Mouse (Mus musculus): Measurements from ENCODE around the gene Iqschfp.

DNA sequence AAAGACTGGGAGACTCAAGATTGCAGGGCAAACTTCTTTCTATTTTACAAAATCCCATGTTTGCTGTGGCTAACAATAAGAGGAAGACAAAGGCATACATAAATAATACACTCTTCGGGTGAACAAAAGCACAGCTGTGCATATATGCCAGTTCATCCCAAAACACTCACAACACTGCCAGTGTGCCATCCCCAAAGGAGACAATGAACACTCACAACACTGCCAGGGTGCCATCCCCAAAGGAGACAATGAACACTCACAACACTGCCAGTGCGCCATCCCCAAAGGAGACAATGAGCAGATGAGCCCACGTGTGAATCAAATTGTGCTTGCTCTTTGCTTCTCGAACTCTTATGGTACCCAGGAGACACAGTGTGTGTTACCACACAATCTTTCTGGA is 527.8 kb downstream of the Iqschfp start:
- TF ChIP-seq CTCF (IDR thresholded peaks at IDR 0.05) (no peak), EP300 (IDR thresholded peaks at IDR 0.05) (no peak)

Measured in lung, postnatal 0 days (tissue).